Mouse (Mus musculus) small intestine, adult 2 months (tissue): ENCODE data around the gene Ascl3. TPM values are rescaled to one million over a fixed set of nuclear protein-coding genes. Genes with fewer than 3 reads are reported as not detected.
A peak's percentile ranks its signal among the peaks of the same experiment; 100 is the strongest.

Experiments used
- H3K27ac ChIP-seq: fragments of 200-500 bp; 2 replicates; pipeline ENCODE4 v1.5.1; 2012; ENCODE audit warnings: low read depth, low read length, control low read depth, inconsistent platforms; ENCODE audit not compliant: insufficient read depth
- H3K27me3 ChIP-seq: fragments of 200-500 bp; 2 replicates; pipeline ENCODE4 v1.6.1; 2012; ENCODE audit warnings: mild to moderate bottlenecking, moderate library complexity, low read length, inconsistent platforms; ENCODE audit not compliant: control insufficient read depth, insufficient read depth
- H3K36me3 ChIP-seq: fragments of 200-500 bp; 2 replicates; pipeline ENCODE4 v1.6.1; 2012; ENCODE audit warnings: mild to moderate bottlenecking, low read length, control low read depth, inconsistent platforms; ENCODE audit not compliant: control insufficient read depth, insufficient read depth
- H3K4me1 ChIP-seq: fragments of 200-500 bp; 2 replicates; pipeline ENCODE4 v1.6.1; 2012; ENCODE audit warnings: low read length, inconsistent platforms, mixed read lengths; ENCODE audit not compliant: control insufficient read depth, insufficient read depth, insufficient read length
- H3K4me3 ChIP-seq: fragments of 200-500 bp; 2 replicates; pipeline ENCODE4 v1.5.1; 2012; ENCODE audit warnings: low read depth, mild to moderate bottlenecking, control low read depth, inconsistent platforms, low read length, moderate library complexity
- CTCF ChIP-seq: fragments of 200-500 bp; IDR thresholded peaks from 2 replicates; pipeline ENCODE4 v1.5.1; 2012; ENCODE audit warnings: low read depth, mild to moderate bottlenecking, control low read depth, inconsistent platforms, low read length, moderate library complexity, mixed read lengths; ENCODE audit not compliant: insufficient replicate concordance, insufficient read length; ENCODE audit errors: extremely low read depth
- POLR2A ChIP-seq: fragments of 200-500 bp; IDR thresholded peaks from 2 replicates; pipeline ENCODE4 v1.6.1; 2012; ENCODE audit warnings: low read depth, mild to moderate bottlenecking, control low read depth, inconsistent platforms, low read length, moderate library complexity
- WGBS: fragments of 180-500 bp; shearing (Covaris S2); methylation state at CpG from one replicate; pipeline ENCODE4 v1.1.7; 2018; 5-methylcytosine and 5-hydroxymethylcytosine counted together
- polyA plus RNA-seq: library from polyadenylated mRNA; depleted of rRNA; stranded (reverse); fragments of >200 nt; gene quantifications from 2 replicates; pipeline ENCODE4 v1.2.3, GENCODE M21; 2012

The Ascl3 gene
- polyA plus RNA-seq, 1 experiment: 1.0 TPM

DNA sequence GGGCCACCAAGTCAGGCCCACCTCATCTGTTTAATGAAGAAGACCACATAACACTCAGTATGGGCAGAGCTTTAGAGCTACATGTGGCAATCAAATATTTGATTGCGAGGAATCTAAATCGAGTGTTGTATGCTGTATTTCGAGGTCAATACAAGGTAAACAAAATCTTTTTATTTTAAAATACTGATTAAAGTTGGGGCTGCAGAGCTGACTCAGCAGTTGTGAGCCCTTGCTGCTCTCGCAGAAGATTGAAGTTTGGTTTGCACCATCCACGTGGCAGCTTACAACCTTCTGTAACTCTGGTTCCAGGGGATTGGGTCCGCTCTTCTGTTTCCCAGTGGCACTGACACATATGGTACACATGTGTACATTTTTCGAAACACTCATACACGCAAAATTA lies 22.5 kb upstream of the Ascl3 start:
- no peak for TF ChIP-seq CTCF
- no peak for TF ChIP-seq POLR2A
- Histone ChIP-seq H3K27me3 (no peaks in the 10 kb centered on the region), H3K36me3 (peaks cover 2% of the 10 kb centered on the region; the same call in 1 of the 2 replicates), H3K4me1 (peaks cover 3% of the 10 kb centered on the region; the same call in 1 of the 2 replicates), H3K27ac (no peak overlapping the region), H3K4me3 (no peak overlapping the region)
- WGBS: 91% methylated on average over 8 of the region's 8 CpGs

DNA sequence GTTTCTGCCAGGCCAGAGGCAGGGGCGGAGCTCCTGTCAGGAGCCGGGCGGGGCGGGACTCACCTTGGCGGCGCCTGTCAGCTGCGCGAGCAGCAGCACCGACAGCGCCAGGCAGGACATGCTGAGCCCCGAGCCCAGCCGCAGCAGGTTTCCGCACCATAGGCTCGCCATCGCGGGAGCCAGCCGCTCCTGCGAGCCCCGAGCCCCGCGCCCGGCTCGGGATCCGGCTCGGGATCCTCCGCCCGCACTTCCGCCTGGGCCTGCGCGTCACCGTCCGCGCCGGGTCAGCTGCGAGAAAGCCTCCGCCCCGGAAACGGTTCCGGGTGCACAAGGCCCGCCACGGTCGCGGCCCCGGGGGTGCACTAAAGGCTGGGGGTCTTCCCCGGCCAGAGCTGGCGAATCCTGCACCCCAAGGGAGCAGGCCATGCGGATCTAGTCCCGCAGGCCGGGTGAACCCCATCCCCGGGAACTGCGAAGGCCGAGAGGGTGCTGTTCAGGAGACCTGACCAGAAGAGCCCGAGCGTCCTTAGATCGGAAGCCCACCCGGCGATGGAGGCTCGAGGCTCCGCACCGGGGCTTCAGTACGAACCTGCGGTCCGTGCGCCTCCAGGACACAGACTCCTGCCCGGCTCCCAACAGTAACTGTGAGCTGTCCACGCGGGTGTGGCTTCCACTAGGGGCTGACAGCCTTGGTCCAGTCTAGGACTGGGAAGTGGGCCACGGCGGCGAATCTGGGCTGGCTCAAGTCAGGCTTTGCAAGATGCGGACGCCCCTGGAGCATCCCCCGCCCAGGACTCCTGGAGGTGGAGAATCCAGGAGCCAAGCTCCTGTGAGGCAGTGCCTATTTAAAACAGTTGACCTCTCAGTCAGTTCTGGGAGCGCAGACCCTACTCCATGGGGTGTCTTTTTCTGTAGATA lies 20.7 kb upstream of the Ascl3 start, which contains the start of gene Tmem9b:
Tmem9b (minus strand) TSS at position 868 of the 918 bp plus-strand sequence.
- Histone ChIP-seq H3K4me1 (peaks cover 3% of the 10 kb centered on the region; the same call in 1 of the 2 replicates), H3K36me3 (peaks cover 7% of the 10 kb centered on the region; the same call in 1 of the 2 replicates), H3K27ac (peak within 1 kb of the TSS; percentile 86), H3K27me3 (no peaks in the 10 kb centered on the region), H3K4me3 (peak within 1 kb of the TSS; percentile 98)
- TF ChIP-seq POLR2A (peak; percentile 63), CTCF (no peak)
- WGBS: under 1% methylated on average over 74 of the region's 74 CpGs

DNA sequence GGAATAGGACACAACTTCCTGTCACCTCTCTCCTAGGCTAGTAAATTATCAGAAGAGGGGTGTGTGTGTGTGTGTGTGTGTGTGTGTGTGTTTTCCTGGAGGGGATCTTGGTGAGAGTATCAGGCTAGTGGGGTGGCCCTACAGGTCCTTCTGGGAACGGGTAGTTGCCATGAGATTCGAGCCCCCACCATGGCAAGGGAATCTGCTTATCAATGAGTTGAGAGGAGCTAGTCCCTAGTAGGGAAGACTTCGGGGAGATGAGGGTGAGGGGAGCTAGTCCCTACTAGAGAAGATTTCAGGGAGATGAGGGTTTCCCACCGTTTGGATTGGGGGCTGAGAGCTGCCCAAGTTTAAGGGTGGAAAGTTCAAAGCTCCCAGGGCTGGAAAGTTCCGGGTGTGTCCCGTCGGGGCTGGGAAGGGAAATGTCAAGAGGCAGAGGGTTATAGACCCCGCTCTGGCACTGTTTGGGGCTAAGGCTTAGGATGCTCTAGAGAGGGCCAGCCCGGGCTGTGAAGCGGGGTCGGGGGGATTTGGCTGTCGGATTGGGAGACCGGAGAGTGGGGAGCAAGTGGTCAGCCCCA lies 20.0 kb upstream of the Ascl3 start:
- 1% methylated on average over 13 of the region's 13 CpGs for WGBS
- peak overlapping the region; percentile 86 for H3K27ac ChIP-seq

DNA sequence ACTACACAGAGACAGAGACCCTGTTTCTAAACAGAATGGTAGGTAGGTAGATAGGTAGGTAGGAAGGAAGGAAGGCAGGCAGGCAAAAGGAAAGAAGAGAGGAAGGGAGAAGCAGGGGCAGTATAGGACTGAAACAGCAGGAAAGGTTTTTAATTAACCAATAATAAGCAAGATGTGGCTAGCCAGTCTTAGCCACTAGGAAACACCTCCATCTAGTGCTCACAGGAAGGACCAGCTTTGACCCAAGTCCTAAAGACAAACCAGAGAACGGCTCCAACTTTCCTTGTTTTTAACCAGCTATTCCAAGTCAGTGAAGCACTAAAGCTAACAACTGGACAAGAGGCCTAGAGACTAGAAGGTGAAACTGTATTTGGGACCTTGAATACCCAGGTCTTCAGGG lies 16.2 kb upstream of the Ascl3 start:
- TF ChIP-seq CTCF (no peak), POLR2A (no peak)
- 55% methylated on average over 1 of the region's 1 CpGs for WGBS
- Histone ChIP-seq H3K27ac (no peak overlapping the region), H3K36me3 (peaks cover 36% of the 10 kb centered on the region), H3K27me3 (no peaks in the 10 kb centered on the region), H3K4me3 (no peak overlapping the region), H3K4me1 (peaks cover 3% of the 10 kb centered on the region; the same call in 1 of the 2 replicates)

More for the DNA sequence above, 20.0 kb upstream of the Ascl3 start:
- Histone ChIP-seq H3K4me1 (peaks cover 3% of the 10 kb centered on the region; the same call in 1 of the 2 replicates), H3K36me3 (peaks cover 11% of the 10 kb centered on the region), H3K27me3 (no peaks in the 10 kb centered on the region), H3K4me3 (peak overlapping the region; percentile 98)
- TF ChIP-seq POLR2A (no peak), CTCF (no peak)

DNA sequence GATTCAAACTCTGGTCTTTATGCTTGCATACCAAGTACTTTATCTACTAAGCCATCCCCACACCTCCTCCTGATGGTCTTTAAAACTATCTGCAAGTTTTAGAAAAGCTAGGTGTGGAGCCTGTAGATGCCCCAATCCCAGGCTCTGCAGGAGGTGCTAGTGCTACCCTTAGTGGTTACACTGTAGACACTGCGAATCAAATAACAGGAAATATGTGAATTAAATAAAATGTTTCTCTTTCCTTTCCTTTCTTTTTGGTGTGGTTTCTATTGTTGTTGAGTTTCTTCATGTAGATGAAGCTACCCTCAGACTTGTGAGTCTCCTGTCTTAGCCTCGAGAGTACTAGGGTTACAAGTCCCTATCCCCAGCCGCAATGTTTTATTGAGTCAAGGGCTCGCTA lies 10.2 kb upstream of the Ascl3 start:
- Histone ChIP-seq H3K4me3 (no peak overlapping the region), H3K27ac (no peak overlapping the region), H3K27me3 (no peaks in the 10 kb centered on the region), H3K36me3 (peaks cover 57% of the 10 kb centered on the region), H3K4me1 (no peaks in the 10 kb centered on the region)
- 83% methylated on average over 4 of the region's 4 CpGs for WGBS
- TF ChIP-seq POLR2A (no peak), CTCF (no peak)

DNA sequence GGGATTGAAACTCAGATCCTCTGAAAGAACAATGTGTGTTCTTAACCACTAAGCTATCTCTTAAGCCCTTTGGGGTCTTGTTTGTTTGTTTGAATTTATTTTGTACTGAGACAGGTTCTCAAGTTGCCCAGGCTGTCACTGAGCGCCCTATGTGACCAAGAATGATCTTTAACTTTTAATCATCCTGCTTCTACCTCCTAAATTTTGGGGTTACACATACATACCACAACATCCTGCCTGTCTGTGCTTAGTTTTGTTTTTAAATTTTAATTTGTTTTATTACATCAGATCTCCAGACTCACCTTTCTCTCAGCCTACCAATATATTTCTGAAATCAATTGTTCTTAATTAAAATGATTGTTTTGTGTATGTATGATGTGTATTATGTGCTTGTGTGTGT lies 9.5 kb upstream of the Ascl3 start:
- 97% methylated on average over 1 of the region's 1 CpGs for WGBS
- Histone ChIP-seq H3K27ac (no peak overlapping the region), H3K4me1 (no peaks in the 10 kb centered on the region), H3K4me3 (no peak overlapping the region), H3K27me3 (no peaks in the 10 kb centered on the region), H3K36me3 (peaks cover 60% of the 10 kb centered on the region)
- TF ChIP-seq POLR2A (no peak), CTCF (no peak)
